Comparison of ENCODE assay signal across 9 mouse cellular contexts in the genomic region with DNA sequence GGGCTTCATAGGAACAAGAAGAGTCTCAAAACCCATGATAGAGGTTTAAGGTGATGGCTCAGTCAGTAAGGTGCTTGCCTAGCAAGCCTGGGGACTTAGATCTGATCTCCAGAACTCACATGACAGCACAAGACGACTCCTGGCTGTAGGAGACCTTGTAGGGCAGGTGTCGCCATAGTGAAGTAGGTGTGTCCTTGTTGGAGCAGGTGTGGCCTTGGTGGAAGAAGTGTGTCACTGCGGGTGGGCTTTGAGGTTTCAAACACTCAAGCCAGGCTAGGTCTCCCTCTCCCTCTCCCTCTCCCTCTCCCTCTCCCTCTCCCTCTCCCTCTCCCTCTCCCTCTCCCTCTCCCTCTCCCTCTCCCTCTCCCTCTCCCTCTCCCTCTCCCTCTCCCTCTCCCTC. TPM values are rescaled to one million over a fixed set of nuclear protein-coding genes. Genes with fewer than 3 reads are reported as not detected.
DNase-seq lines count a peak whose midpoint lies in the region; ATAC-seq and TF ChIP-seq lines count a peak whose summit lies in the region.
"Not testable (repeated sequence)": the region's sequence is repeated elsewhere in the genome, so short reads cannot be mapped to it uniquely, and the experiment has no call there.
"Had no signal": no experiment of that assay in that cellular context is flagged by ENCODE, and none has a peak within 500 bp of the region (broad histone marks: within the 10 kb centered on the region; RNA-seq: fewer than 3 reads in every experiment).

No protein-coding gene starts in this region.

- H3K4me3 ChIP-seq in ES-Bruce4 (ENCODE audit: low read depth, low read length); kidney, embryonic 14.5 days (ENCODE audit: low read length): not testable (repeated sequence)
- peak overlapping the region; percentile 47 for H3K4me3 ChIP-seq in megakaryocyte, embryonic 14.5 days (replicated peaks)
- peak overlapping the region; percentile 1; the same call in 1 of the 2 replicates for H3K4me3 ChIP-seq in testis, adult 2 months (ENCODE audit: control insufficient read depth, low read depth, low read length)

- H3K36me3 ChIP-seq in ES-Bruce4 (ENCODE audit: control insufficient read depth, insufficient read depth, low read length, poor library complexity, severe bottlenecking); kidney, embryonic 14.5 days (ENCODE audit: control insufficient read depth, insufficient read depth, low read length); megakaryocyte, embryonic 14.5 days (replicated peaks; ENCODE audit: low read length); testis, adult 2 months (ENCODE audit: control insufficient read depth, insufficient read depth, low read length): not testable (repeated sequence)

- peak overlapping the region; percentile 68; the same call in 1 of the 2 replicates for H3K27ac ChIP-seq in ES-Bruce4 (ENCODE audit: insufficient read depth, low read length)
- H3K27ac ChIP-seq in kidney, embryonic 14.5 days (ENCODE audit: low read depth, low read length); testis, adult 2 months (ENCODE audit: control insufficient read depth, insufficient read depth, low read depth, low read length): not testable (repeated sequence)

- DNase-seq in WW6 (ENCODE audit: low read depth, low spot score), result peak; percentile 65
- peak; percentile 91 for DNase-seq in ZHBTc4 (ENCODE audit: low read depth, low spot score)
- DNase-seq in heart, adult 11 months, result peak; percentile 78
- DNase-seq in thymus, postnatal 0 days (ENCODE audit: low spot score), result peak; percentile 23

- H3K4me2 ChIP-seq in kidney, embryonic 14.5 days (replicated peaks; ENCODE audit: low read depth, low read length), result not testable (repeated sequence)

- not testable (repeated sequence) for TF ChIP-seq POLR2A in ES-Bruce4 (IDR thresholded peaks at IDR 0.05; ENCODE audit: insufficient read depth, low read length); testis, adult 2 months (IDR thresholded peaks at IDR 0.05; ENCODE audit: control insufficient read depth, low read depth, low read length)

- not testable (repeated sequence) for H3K9me3 ChIP-seq in ES-Bruce4 (replicated peaks; ENCODE audit: control insufficient read depth, insufficient read depth, low read length, poor library complexity, severe bottlenecking); kidney, embryonic 14.5 days (ENCODE audit: control insufficient read depth, low read length)
- H3K9me3 ChIP-seq in megakaryocyte, embryonic 14.5 days, result peaks cover 12% of the 10 kb centered on the region

- ATAC-seq in kidney, embryonic 14.5 days (ENCODE audit: low FRiP score, low TSS enrichment), result not testable (repeated sequence)

- not testable (repeated sequence) for H3K9ac ChIP-seq in ES-Bruce4 (ENCODE audit: low read depth, poor library complexity, severe bottlenecking)
- 0 out of 2 replicates have a peak overlapping the region, but pooled peaks have one; percentile 23 for H3K9ac ChIP-seq in kidney, embryonic 14.5 days (ENCODE audit: low read depth, low read length)

- not testable (repeated sequence) for H3K4me1 ChIP-seq in ES-Bruce4 (ENCODE audit: control insufficient read depth, insufficient read depth, low read length); kidney, embryonic 14.5 days (ENCODE audit: control insufficient read depth, insufficient read depth, low read length); testis, adult 2 months (ENCODE audit: control insufficient read depth, insufficient read depth, low read length)
- H3K4me1 ChIP-seq in megakaryocyte, embryonic 14.5 days, result peaks cover 63% of the 10 kb centered on the region

- TF ChIP-seq CTCF in ES-Bruce4 (IDR thresholded peaks at IDR 0.05; ENCODE audit: low read depth, low read length); testis, adult 2 months (IDR thresholded peaks at IDR 0.05; ENCODE audit: control insufficient read depth, insufficient read depth, insufficient replicate concordance, low read depth, low read length): not testable (repeated sequence)

- 40% methylated on average over 3 of the region's 3 CpGs for WGBS in kidney, embryonic 14.5 days

- H3K27me3 ChIP-seq in ES-Bruce4 (ENCODE audit: control insufficient read depth, insufficient read depth, low read length, poor library complexity, severe bottlenecking); kidney, embryonic 14.5 days (ENCODE audit: control insufficient read depth, insufficient read depth, low read length); megakaryocyte, embryonic 14.5 days (replicated peaks); testis, adult 2 months (ENCODE audit: control insufficient read depth, insufficient read depth, low read length): not testable (repeated sequence)

- peak; percentile 66; the same call in 1 of the 2 replicates for TF ChIP-seq EP300 in ES-Bruce4 (IDR thresholded peaks at IDR 0.05; ENCODE audit: insufficient read depth, low read depth, low read length)

RNA-seq across cellular contexts. Expression of gene Cenpf, which starts 4.6 kb away (rescaled TPM):
- polyA plus RNA-seq in ES-Bruce4 (2011; ENCODE audit: insufficient read depth, insufficient read length, low read depth, missing spikeins), result 157 and 169 TPM in 2 replicates
- polyA plus RNA-seq in kidney, embryonic 14.5 days (2014; fragmentation: Nextera tagmentation; extraction: Ambion mirVana), result 87.3 and 98.8 TPM in 2 replicates
- polyA plus RNA-seq in megakaryocyte, embryonic 14.5 days (2012; ENCODE audit: insufficient read depth, low replicate concordance), result 1.2 TPM in 2 replicates
- 10.2 and 12.6 TPM in 2 replicates for polyA plus RNA-seq in testis, adult 2 months (2012; rRNA removed)
- polyA plus RNA-seq in thymus, postnatal 0 days (2015; fragmentation: Nextera tagmentation; extraction: Ambion mirVana), result 77.8 and 101 TPM in 2 replicates

RNA-seq across cellular contexts. Expression of gene Ptpn14, which starts 35.6 kb away (rescaled TPM):
- polyA plus RNA-seq in ES-Bruce4 (2011; ENCODE audit: insufficient read depth, insufficient read length, low read depth, missing spikeins), result 141 and 149 TPM in 2 replicates
- polyA plus RNA-seq in kidney, embryonic 14.5 days (2014; fragmentation: Nextera tagmentation; extraction: Ambion mirVana), result 13.3 and 21.1 TPM in 2 replicates
- polyA plus RNA-seq in megakaryocyte, embryonic 14.5 days (2012; ENCODE audit: insufficient read depth, low replicate concordance), result 0.15 and 0.39 TPM in 2 replicates
- polyA plus RNA-seq in testis, adult 2 months (2012; rRNA removed), result 3.3 and 3.9 TPM in 2 replicates
- 11.8 and 12.3 TPM in 2 replicates for polyA plus RNA-seq in thymus, postnatal 0 days (2015; fragmentation: Nextera tagmentation; extraction: Ambion mirVana)
- polyA plus RNA-seq: G1E had no signal

Comparison
In these comparisons a context has a peak if more than half of its experiments do, and no peak if none do; other contexts are left out.
1. DNase-seq: peak in every context shown above with its lines; median percentile 91 in ZHBTc4; 78 in heart, adult 11 months; 65 in WW6; 23 in thymus, postnatal 0 days.